Mouse (Mus musculus) lung, embryonic 16.5 days (tissue): Measurements from ENCODE around the gene Ercc8. TPM values are rescaled to one million over a fixed set of nuclear protein-coding genes. Genes with fewer than 3 reads are reported as not detected.

Source experiments
- ATAC-seq: fragments of 200-750 bp; cut with Nextera tagmentation; 2 replicates; pipeline ENCODE4 v1.8.0; 2017; ENCODE audit warnings: low read depth, mild to moderate bottlenecking, moderate library complexity
- H3K27ac ChIP-seq: fragments of 300-500 bp; sonication (generic); 2 replicates; pipeline ENCODE4 v1.5.1; 2014; ENCODE audit warnings: mild to moderate bottlenecking, control low read depth, low read length
- H3K27me3 ChIP-seq: fragments of 300-500 bp; sonication (generic); 2 replicates; pipeline ENCODE4 v1.6.1; 2014; ENCODE audit warnings: low read depth, low read length, mixed read lengths; ENCODE audit not compliant: control insufficient read depth, insufficient read depth
- H3K36me3 ChIP-seq: fragments of 300-500 bp; sonication (generic); 2 replicates; pipeline ENCODE4 v1.6.1; 2014; ENCODE audit warnings: low read length; ENCODE audit not compliant: control insufficient read depth, insufficient read depth
- H3K4me1 ChIP-seq: fragments of 300-500 bp; sonication (generic); replicated peaks from 2 replicates; pipeline ENCODE4 v1.6.1; 2014; ENCODE audit warnings: low read length, mixed read lengths; ENCODE audit not compliant: control insufficient read depth, insufficient read depth
- H3K4me2 ChIP-seq: fragments of 300-500 bp; sonication (generic); 2 replicates; pipeline ENCODE4 v1.6.1; 2014; ENCODE audit warnings: low read depth, low read length, control low read depth
- H3K4me3 ChIP-seq: fragments of 300-500 bp; sonication (generic); 2 replicates; pipeline ENCODE4 v1.5.1; 2014; ENCODE audit warnings: mild to moderate bottlenecking, low read length, control low read depth
- H3K9ac ChIP-seq: fragments of 300-500 bp; sonication (generic); 2 replicates; pipeline ENCODE4 v1.6.1; 2014; ENCODE audit warnings: low read length, control low read depth
- H3K9me3 ChIP-seq: fragments of 300-500 bp; sonication (generic); 2 replicates; pipeline ENCODE4 v1.6.1; 2016; ENCODE audit warnings: low read length; ENCODE audit not compliant: control insufficient read depth
- WGBS: fragments of 180-500 bp; shearing (Covaris S2); extraction: QIAGEN DNeasy Blood & Tissue Kit; methylation state at CpG from one replicate; pipeline ENCODE4 v1.1.7; 2014; 5-methylcytosine and 5-hydroxymethylcytosine counted together
- polyA plus RNA-seq: library from polyadenylated mRNA; unstranded; fragments of >200 nt; fragmentation: Nextera tagmentation; extraction: Ambion mirVana; gene quantifications from 2 replicates; pipeline ENCODE4 v1.2.1, GENCODE M21; 2015

The Ercc8 gene
- polyA plus RNA-seq, 1 experiment from 2014 or later: 14.1 TPM

DNA sequence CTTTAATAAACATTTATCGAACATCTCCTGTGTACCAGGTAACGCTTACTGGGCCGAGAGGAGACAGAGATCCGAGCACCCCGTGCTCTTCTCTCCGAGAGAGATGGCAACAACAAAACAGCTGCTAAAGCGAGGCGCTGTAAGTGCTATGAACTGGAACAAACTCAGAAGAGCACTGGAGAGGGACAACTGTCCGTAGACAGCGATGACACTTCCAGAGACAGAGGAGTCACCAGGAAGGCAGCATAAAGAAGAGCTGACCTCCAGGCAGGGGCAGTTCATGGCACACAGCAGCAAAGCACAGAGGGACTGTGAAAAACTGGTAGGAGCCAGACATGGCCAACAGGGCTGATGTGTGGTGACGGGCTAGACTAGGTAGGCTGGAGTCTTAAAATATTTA is 34.4 kb upstream of the Ercc8 start:
- 77% methylated on average over 11 of the region's 11 CpGs for WGBS
- Histone ChIP-seq H3K27me3 (no peaks in the 10 kb centered on the region), H3K36me3 (no peaks in the 10 kb centered on the region), H3K9ac (no peak overlapping the region), H3K4me1 (no peaks in the 10 kb centered on the region), H3K4me2 (no peak overlapping the region), H3K4me3 (no peak overlapping the region), H3K27ac (no peak overlapping the region), H3K9me3 (no peaks in the 10 kb centered on the region)
- no peak for ATAC-seq

DNA sequence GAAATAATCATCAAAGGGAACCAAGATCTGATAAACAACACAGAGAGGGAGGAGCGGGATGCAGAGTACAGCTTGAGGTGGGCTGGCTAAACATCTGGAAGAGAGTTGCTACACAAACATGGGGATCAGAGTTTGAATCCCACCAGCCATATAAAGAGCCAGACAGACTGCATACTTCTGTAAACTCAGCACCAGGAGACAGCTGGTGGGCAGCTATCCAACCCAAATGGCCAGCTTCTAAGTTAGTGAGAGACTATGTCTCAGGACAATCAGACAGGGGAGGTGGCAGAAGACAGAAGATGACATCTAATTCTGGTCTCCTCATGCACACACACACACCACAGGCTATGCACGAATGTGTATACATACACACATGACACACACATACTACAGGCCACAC is 32.3 kb upstream of the Ercc8 start:
- no peak overlapping the region for H3K4me3 ChIP-seq
- H3K9ac ChIP-seq: no peak overlapping the region
- ATAC-seq: no peak
- 68% methylated on average over 2 of the region's 2 CpGs for WGBS
- H3K27ac ChIP-seq: no peak overlapping the region
- H3K27me3 ChIP-seq: no peaks in the 10 kb centered on the region
- H3K9me3 ChIP-seq: no peaks in the 10 kb centered on the region
- H3K4me1 ChIP-seq: no peaks in the 10 kb centered on the region
- H3K4me2 ChIP-seq: no peak overlapping the region
- no peaks in the 10 kb centered on the region for H3K36me3 ChIP-seq

DNA sequence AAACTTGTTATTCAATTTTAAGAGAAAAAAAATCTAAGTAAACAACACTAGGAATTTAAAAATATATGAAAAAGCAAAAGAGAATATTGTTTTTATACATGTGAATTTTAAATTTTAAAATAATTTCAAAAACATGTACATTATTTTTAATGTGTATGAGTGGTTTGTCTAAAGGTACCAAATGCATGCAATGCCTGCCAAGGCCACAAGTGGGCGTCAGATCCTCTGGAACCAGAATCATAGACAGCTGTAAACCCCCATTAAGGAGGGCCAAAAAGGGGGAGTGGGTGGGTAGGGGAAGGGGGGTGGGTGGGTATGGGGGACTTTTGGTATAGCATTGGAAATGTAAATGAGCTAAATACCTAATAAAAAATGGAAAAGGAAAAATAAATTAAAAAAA is 31.4 kb upstream of the Ercc8 start:
- Histone ChIP-seq H3K9ac (no peak overlapping the region), H3K4me2 (no peak overlapping the region), H3K27ac (no peak overlapping the region), H3K4me1 (no peaks in the 10 kb centered on the region), H3K27me3 (no peaks in the 10 kb centered on the region), H3K36me3 (no peaks in the 10 kb centered on the region), H3K4me3 (no peak overlapping the region), H3K9me3 (no peaks in the 10 kb centered on the region)
- WGBS: 8% methylated on average over 1 of the region's 1 CpGs
- ATAC-seq: no peak

DNA sequence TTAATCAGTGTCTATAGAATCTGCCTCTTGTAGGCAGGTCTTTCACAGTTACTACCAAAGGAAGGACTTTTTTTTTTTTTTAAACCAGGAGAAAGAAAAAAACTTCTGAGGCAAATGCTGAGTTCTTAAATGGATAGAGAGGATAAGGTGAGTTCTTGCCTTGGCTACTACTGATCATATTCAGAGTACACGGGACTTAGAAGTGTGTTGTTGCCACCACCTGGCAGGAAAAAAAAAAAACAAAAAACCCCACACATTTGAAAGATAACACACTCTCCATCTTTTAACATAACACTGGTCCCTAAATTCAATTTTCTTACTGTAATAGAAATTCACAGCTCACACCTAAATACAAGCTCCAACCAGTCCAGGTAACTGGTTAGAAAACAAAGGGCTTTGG is 30.6 kb upstream of the Ercc8 start:
- no peak for ATAC-seq
- Histone ChIP-seq H3K4me2 (no peak overlapping the region), H3K36me3 (no peaks in the 10 kb centered on the region), H3K9me3 (no peaks in the 10 kb centered on the region), H3K4me3 (no peak overlapping the region), H3K4me1 (0 out of 2 replicates have a peak, but pooled peaks cover 2% of the 10 kb centered on the region), H3K27me3 (no peaks in the 10 kb centered on the region), H3K9ac (no peak overlapping the region), H3K27ac (no peak overlapping the region)
- WGBS: 54% methylated on average over 1 of the region's 1 CpGs

DNA sequence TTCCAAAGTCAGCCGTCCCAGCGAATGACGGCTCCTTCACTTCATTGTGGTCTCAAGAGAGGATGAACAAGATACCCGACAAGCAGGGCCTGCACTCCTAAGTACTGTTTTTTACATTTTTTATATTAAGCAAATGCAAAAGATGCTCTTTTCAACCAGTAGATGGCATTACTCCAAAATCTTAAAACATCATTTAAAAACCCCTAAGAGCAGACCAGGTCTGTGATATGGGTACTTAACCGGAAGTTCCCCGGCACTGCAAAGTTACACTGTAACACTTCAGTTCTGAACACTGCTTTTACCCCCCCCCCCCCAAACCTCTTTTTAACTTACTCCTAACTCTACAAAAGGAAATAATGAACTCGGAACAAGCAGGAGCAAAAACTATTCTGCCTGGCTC is 29.5 kb upstream of the Ercc8 start:
- Histone ChIP-seq H3K4me2 (no peak overlapping the region), H3K27ac (no peak overlapping the region), H3K4me1 (0 out of 2 replicates have a peak, but pooled peaks cover 2% of the 10 kb centered on the region), H3K27me3 (no peaks in the 10 kb centered on the region), H3K4me3 (no peak overlapping the region), H3K36me3 (no peaks in the 10 kb centered on the region), H3K9ac (no peak overlapping the region), H3K9me3 (no peaks in the 10 kb centered on the region)
- no peak for ATAC-seq
- WGBS: 59% methylated on average over 7 of the region's 7 CpGs

DNA sequence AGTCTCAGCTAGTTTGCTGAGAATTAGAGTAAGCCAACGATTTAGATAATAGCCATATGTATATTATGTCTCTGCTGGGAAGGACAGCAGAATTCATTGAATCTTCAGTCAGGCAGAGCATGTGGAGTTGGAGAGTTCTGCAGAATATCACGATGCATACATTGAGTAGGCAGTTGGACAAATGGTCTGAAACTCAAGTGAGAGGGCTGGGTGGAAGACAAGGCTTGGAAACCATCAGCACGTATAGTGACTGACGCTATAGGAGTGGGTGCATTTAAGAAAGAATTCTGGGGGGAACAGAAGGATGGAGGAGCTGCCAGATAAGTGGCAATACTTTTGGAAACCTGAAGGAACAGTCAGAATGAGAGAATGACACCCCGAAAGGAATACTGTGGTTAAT is 27.8 kb upstream of the Ercc8 start:
- no peak for ATAC-seq
- Histone ChIP-seq H3K9ac (no peak overlapping the region), H3K4me2 (no peak overlapping the region), H3K4me1 (0 out of 2 replicates have a peak, but pooled peaks cover 2% of the 10 kb centered on the region), H3K27ac (no peak overlapping the region), H3K27me3 (no peaks in the 10 kb centered on the region), H3K4me3 (no peak overlapping the region), H3K36me3 (no peaks in the 10 kb centered on the region), H3K9me3 (no peaks in the 10 kb centered on the region)
- WGBS: 85% methylated on average over 5 of the region's 5 CpGs

DNA sequence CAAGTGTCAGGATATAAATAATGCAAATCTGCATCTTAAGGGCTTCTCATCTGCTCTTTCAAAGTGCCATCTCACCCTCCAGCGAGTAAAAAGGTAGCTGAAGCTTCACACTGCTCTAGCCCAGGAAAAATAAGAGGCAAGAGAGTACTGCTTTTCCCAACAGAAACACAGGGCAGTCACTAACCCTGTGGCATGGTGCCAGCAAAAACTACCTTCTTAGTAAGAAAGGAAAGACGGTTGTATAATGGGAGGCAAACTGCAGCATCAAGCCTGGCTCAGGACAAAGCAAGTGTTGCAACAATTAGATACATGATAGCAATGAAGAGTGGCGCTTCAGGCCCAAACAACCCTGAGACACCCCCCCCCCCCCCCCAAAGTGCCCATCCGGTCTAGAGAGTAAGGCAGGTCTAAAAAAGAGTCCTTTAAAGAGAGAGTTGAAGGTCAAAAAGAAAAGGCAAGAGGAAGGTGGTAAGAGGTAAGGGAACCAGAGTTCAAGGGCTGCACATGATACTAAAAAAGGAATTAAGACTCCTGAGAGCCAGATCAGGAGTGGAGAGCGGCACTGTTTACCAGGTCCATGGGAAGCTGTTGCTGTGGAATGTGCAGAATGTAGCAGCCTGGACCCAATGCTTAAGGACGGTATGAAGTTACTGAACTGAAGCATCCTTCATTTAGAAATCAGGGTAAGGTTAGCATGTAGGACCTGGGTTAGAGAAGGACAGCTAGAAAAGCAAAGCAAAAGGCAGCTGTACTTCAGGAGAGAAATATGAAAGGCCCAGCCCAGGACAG is 26.3 kb upstream of the Ercc8 start:
- H3K4me1 ChIP-seq: 0 out of 2 replicates have a peak, but pooled peaks cover 2% of the 10 kb centered on the region
- H3K4me3 ChIP-seq: no peak overlapping the region
- no peak for ATAC-seq
- H3K27ac ChIP-seq: no peak overlapping the region
- H3K36me3 ChIP-seq: no peaks in the 10 kb centered on the region
- no peaks in the 10 kb centered on the region for H3K27me3 ChIP-seq
- no peaks in the 10 kb centered on the region for H3K9me3 ChIP-seq
- H3K4me2 ChIP-seq: no peak overlapping the region
- 46% methylated on average over 6 of the region's 6 CpGs for WGBS
- H3K9ac ChIP-seq: no peak overlapping the region

DNA sequence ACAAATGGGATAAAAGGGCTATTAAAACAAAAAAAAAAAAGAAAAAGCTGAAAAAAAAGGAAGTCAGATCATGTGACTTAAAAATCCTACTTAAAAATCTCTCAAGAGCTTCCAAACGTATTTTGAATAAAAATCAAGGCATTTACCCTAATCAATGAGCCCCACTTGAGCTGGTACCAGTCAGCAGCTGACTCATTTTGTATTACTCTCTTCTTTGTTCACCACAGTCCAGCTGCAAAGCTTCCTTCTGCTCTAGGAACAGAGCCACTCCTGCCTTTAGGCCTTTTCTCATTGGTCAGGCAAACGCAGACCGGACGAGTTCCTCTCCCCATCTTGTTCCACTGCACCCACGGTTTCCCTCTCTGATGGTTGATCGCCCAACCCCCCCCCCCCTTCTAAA is 22.9 kb upstream of the Ercc8 start:
- Histone ChIP-seq H3K27ac (no peak overlapping the region), H3K4me3 (no peak overlapping the region), H3K9me3 (no peaks in the 10 kb centered on the region), H3K9ac (no peak overlapping the region), H3K27me3 (no peaks in the 10 kb centered on the region), H3K4me1 (0 out of 2 replicates have a peak, but pooled peaks cover 2% of the 10 kb centered on the region), H3K4me2 (no peak overlapping the region), H3K36me3 (no peaks in the 10 kb centered on the region)
- no peak for ATAC-seq
- 79% methylated on average over 6 of the region's 6 CpGs for WGBS

DNA sequence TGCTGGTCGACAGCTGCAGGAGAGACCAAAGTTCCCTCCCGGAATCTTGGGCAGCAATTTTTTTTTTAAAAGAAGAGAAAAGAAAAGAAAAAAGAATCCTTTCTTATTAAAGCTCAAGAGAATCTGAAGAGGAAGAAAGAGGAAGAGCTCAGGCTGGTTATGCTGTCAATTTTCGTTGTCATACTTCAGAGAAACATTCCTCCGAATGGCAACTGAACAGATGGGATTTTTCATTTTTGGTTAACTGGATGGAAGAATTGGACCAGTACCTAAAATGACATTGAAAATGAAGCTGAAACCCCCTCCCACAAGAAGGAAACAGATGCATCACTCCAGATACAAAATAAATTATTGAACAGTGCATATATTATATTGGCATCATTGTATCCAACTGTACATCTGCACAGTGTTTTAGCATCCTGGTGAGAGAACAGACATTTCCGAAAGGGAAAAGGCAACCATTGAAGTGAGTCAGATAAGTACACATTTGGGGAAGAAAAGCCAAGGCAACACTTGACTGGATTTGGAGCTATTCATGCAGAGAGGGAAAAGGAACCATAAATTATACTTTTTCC is 20.0 kb upstream of the Ercc8 start:
- Histone ChIP-seq H3K9me3 (no peaks in the 10 kb centered on the region), H3K9ac (no peak overlapping the region), H3K27me3 (no peaks in the 10 kb centered on the region), H3K4me1 (no peaks in the 10 kb centered on the region), H3K36me3 (no peaks in the 10 kb centered on the region), H3K27ac (no peak overlapping the region), H3K4me2 (no peak overlapping the region), H3K4me3 (no peak overlapping the region)
- 66% methylated on average over 5 of the region's 5 CpGs for WGBS
- ATAC-seq: no peak
